Mouse (Mus musculus): Measurements from ENCODE around the gene Casq1.

GRCm38 (mm10) chr1:172186401-172187289 is 33.0 kb downstream of the Casq1 start:
- TF ChIP-seq CTCF (IDR thresholded peaks at IDR 0.05; ENCODE audit: borderline replicate concordance, insufficient read depth, low read length) (no peak), POLR2A (IDR thresholded peaks at IDR 0.05; ENCODE audit: low read depth, low read length) (no peak)
